Mouse (Mus musculus) heart, adult 8-10 months (tissue): ENCODE measurements around the gene Depdc1b. TPM values are rescaled to one million over a fixed set of nuclear protein-coding genes. Genes with fewer than 3 reads are reported as not detected.
A peak's percentile ranks its signal among the peaks of the same experiment; 100 is the strongest.

Experiments used
- DNase-seq: peaks from one replicate; pipeline ENCODE4 v3.0.0; 2022; ENCODE audit warnings: low spot score
- total RNA-seq, 4 experiments: library from RNA; stranded (reverse); gene quantifications; 2 replicates each; pipeline ENCODE4 v1.2.4; 2022

The Depdc1b gene
- total RNA-seq, 4 experiments from 2014 or later: 0.16 to 0.56 (median 0.43) TPM; not detected in 1

DNA sequence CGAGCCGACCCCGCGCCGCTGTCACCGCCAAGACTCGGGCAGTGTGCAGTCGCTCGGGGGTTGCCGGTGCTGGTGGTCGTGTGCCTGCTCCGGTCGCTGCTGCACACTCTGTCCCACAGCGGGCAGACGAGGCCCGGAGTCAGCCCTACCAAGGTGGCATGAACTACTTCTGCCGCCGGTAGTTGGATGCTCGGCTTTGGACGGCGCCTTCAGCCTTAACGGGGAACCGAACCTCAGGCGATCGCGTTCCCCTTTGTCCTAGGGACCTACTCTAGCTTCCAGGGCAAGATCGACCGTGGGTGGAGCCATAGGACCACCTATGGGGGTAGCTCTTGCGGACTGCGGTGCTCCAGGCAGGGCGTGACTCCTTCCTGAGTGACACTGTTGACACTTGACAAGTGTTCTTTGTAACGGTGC lies 363 bp downstream of the Depdc1b start:
- no peak for DNase-seq

DNA sequence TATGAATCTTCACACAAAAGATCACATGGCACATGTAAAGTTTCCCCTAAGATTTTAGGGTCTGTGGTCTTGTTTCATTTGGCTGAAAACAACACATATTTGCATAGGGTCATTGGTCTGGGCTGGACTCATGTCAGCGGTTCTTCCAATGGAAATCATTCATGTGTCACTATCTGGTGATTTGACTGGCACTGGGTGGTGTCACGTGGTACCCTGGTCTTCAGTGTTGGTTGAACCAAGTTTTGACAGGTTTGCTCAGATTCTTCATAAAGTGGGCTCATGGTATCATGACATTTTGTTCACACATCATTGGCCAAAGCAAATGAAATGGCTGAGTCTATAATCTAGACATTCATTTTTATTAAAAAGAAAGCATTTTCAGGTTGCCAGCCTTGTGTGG lies 1.3 kb downstream of the Depdc1b start:
- DNase-seq: no peak

DNA sequence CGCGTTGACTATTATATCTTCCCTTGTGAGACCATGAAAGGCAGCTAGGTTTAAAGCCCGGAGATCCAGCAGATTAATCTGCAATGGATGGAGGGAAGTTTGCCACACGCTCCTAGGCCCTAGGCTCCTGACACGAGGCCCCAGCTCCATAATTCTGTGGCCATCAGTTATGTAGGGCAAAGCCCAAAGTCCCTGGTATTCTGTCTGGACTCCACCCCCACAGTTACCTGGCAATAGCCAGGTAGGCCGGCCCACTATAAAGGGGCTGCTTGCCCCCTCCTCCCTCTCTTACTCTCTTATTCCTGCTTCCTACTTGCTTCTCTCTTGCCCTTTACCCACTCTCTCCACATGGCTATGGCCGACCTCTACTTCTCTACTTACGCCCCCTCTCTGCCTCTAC lies 2.9 kb downstream of the Depdc1b start:
- no peak for DNase-seq

DNA sequence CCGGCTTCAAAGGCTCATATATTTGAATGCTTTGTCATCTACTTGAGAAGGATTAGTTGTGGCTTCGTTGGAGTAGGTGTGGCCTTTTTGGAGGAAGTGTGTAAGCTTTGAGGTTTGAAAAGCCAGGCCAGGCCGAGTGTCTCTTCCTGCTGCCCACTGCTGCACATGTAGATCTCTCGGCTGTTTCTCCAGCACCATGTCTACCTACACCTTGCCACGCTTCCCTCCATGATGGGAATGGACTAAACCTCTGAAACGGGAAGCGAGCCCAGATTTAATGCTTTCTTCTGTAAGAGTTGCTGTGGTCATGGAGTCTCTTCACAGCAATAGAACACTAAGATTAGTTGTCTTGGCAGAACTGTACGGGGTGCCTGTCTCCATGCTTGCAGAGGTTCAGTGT lies 4.1 kb downstream of the Depdc1b start:
- no peak for DNase-seq

DNA sequence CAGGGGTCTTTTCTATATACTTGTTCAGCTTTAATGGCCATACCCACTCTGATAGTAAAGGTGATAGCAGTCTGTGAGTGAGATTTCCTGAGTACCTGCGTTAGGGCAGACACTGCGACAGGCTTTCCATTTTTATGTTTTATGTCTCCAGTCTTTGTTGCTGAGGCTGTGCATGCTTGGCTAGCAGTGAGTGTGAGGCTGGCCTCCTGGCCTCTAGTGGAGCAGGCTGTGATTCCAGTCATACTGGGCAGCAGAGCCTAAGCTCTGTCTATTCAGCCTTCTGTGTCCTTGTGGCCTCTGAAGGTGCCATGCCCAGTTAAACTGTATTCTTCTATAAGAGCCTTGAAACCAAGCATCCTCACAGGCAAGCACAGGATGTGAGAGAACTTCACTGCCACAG lies 6.3 kb downstream of the Depdc1b start:
- DNase-seq: no peak

DNA sequence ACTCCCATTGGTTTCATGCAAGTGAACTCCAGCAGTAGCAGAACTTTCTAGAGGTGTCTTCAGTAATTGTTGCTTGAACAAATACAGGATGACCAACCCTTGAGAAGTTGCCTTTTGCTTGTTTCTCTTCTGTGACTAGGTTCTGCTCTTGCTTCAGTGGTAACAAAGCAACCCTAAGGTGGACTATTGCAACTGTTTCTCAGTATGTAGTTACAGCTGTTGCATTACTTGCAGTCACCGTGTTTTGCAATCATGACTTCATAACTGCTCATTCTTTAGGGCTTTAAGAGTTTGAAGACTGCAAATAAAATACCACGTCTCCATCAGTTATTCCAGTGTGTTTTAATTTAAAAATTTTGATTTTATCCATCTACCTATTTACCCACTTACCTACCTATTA lies 7.2 kb downstream of the Depdc1b start:
- DNase-seq: no peak

DNA sequence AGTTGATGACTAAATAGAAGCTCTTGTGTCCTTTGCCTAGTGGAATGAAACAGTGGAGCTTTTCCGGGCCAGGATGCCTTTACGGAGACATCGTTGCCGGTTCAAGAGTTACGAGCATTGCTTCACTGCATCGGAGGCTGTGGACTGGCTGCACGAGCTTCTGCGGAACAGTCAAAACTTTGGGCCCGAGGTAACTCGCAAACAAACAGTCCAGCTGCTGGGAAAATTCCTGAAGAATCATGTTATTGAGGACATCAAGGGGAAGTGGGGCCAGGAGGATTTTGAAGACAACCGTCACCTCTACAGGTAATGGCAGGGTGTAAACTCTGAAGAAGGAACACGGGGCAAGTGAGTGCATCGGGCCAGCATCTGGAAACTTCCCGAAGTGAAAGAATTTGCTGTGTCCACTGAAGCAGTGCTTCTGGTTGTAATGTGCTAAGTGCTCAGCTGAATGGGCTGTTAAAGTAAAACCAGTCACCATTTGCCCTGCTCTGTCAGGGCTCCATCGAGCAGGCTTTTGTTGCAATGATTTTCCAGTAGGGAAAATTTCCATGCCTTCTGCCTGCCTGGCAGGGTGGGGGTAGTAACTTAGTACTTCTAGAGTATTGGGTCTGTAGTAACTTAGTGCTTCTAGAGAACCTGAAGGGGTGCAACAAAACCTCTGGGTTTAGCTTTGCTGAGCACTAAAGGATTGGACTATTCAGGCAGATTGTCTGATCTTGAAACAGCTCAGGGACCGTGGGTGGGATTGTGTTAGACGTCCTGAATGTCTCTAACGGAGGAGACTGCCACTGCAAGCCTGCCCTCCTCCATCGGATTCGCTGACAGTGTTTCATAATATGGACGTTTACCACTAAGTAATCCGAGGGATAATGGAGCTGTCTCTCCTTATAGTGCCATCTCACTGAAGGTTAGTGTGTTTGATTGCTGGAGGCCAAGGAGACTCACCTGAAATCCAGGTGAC lies 8.0 kb downstream of the Depdc1b start:
- DNase-seq: no peak

DNA sequence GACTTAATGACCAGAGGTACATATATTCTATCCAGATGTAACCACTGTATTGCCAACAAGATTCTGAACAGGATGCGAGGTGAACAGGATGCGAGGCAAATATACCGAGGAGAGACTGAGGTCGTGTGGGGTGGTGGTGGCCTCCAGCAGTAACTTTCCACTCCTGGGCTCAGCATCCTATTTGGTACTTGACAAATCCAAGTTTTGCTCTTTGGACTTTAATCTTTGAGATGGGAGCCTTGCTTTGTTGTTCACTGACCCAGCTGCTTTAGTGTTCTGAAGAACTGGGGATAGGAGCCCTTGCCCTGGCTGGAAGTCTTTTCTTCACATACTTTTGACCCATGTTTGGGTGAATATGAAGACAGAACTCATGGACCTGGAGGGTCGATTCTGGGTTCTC lies 9.7 kb downstream of the Depdc1b start:
- DNase-seq: no peak

DNA sequence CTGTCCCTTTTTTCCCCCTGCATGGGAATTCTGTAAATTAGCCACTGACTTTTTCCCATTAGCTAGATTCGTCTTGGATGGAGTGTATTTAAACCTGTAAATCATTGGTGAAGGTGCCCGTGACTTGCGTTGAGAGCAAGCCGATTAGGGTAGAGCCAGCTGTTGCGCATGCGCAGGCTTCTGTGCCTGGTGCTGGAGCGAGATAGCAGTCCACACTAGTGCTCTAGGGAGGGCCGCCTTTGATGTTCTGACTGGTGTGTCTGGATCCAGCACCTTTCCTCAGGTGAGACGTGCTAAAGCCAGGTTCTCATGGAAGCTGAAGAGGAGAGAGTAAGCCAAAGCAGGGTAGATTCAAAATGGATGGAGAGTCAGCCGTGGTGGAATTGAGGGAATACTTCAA lies 10.2 kb downstream of the Depdc1b start:
- DNase-seq: no peak

DNA sequence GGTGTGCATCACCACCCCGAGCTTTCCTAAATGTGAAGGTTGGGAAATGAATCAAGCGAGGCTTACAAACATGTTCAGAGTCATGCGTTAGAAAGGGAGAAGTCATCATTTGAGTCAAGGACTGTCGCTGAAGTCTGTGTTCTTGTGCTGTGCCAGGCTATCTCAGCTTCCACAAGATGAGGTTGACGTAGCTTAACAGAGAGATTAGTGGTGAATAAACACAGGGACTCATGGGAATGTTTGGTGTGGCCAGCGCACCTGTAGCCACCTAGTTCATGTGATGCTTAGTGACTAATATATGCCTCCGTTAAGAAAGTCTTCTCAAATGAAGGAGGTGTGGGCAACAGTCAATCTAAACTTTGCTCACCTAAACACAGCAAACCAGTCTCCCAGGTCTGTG lies 10.9 kb downstream of the Depdc1b start:
- DNase-seq: no peak

DNA sequence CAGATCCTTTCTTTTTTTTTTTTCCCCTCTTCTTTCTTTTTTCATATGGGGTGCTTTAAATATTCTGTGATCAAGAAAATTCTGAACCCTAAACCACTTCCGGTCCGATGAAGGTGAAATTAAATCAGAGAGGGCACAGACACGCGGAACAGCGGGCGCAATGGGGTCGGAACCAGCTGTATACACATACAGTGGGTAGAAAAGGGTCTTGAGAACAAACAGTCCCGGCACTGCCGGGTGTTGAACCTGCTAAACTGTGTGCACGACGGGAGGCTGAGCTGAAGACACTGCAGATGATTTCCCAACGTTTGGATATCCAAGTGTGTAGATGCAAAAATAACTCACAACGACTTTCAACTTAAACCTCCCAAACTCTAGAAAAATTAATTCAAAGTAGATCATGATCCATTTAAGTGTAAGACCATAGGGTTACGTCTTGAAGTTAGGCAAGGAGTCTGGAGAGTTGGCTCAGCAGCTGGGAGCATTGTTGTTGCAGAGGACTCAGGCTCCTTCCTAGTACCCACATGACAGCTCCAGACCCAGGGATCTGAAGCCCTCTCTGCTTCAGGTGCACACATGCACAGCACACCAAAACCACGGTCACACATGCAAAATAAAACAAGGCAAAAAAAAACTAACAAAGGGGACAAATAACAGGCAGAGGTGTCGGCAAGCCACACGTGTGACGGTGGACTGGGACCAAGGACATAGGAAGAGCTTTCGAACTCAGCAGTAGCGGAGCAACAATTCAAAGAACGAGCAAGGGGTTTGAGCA lies 12.5 kb downstream of the Depdc1b start:
- DNase-seq: no peak

DNA sequence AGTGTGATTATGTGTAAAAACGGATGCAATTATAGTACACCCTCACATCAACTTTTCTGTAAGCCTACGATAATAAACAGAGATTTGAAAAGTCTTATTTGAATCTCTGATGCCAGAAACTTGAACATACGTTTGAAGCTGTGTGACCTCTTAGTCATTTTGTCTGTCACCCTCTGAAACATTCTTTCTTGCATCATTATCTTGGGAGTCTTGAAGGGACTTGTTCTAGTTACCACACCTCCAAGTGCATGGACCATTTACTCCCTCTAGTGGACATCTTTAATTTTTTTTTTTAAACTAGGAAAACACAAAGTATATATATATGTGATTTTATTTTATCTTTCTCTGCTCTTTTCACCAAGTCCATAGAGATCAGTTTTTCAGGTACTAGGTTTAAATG lies 13.6 kb downstream of the Depdc1b start:
- DNase-seq: peak; percentile 11

DNA sequence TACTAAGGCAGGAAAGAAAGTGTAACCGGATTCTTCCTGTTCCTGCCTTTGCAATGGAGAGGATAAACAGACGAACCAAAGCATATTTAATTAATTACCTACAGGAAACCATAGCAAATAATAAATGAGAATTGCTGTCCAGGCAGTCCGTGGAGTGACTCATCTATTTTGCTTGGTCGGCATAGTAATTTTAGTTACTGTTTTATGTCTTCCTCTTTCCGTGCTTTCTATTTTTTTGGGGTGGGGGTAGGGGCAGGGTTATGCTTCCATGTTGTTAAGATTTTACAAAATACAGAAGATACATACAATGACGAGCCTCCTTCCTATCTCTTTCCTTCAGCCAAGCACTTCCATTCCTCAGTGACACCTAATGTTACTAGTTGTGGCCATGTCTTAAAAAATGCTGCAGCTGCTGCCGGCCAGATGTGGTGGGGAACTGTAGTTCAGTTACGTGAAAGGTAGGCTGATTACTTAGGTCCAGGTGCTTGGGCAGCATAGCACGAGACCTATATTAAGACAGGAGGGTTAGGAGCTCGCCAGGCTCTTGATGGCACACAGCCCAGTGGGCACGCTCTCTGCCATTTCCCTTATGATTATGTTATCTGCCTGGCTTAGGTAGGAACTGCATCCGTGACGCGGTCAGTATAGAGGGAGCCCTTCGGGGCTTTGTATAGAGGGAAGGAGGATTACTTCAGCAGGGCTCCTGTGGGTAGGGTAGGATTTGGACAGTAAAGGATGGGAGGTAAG lies 19.3 kb downstream of the Depdc1b start:
- no peak for DNase-seq

DNA sequence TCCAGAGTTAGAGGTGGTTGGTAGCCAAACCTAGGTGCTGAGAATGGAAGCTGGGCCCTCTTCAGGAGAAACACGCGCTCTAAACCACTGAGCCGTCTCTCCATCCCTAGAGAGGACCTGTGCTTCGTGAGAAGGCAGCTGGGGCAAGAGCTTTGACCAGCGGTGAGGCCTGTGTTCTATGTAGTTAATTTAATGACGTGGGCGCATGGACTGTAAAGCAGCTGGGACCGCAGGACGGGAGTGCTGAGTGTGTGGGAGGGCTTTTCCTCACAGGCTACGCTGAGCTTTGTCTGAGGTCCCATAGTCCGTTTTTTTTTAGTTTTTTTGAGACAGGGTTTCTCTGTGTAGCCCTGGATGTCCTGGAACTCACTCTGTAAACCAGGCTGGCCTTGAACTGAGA lies 20.1 kb downstream of the Depdc1b start:
- no peak for DNase-seq

DNA sequence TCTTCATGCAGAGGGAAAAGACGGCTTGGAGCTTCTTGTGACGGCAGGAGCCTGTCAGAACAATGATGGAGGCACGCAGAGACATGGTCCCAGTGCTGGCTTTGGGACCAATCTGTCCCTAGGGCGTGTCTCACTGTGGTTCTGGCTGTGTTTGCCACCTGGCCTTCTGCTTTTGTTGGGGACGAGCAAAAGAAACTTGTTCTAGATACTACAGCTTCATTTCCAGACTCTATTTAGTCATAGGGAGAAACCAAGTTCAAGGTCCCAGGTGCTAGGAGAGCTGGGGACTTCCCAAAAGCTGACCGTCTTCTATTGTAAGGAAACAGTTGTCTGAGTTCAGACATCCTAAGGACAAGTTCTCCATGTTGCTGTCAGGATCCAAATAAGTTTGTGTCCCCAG lies 21.2 kb downstream of the Depdc1b start:
- DNase-seq: no peak

DNA sequence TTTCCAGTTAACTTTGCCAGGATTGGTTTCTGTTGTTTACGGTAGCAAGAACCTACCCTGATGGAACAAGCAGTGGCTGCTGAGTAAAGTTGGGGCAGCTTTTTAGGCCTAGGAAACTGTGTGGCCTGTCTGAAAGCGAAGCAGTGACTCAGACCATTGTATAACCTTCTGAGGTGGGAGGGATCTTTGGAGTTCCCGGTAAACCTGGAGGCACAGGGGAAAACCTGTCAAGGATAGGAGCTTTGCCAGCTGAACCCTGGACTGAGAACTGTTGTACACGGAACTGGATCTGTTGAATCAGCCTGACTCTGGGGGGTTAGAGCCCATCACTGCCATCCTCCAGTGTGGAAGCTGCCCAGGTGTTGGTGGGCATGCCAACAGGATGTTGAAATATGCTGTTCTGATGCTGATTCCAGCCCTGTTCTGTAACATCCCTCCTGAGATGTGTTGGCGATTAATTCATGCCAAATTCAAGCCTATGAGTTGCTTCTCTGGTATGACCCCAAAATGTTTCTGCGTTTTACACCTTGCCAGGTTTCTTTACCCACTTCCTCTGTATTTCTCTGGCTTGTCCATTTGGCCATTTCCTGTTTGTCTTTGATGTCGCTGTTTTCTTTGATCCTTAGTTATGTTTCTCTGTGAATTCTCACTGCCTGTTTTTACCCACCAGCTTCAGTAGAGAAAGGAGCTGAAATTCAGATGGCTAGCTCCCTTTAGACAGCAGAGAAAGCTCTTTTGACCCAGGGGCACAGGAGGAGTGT lies 22.1 kb downstream of the Depdc1b start:
- no peak for DNase-seq

DNA sequence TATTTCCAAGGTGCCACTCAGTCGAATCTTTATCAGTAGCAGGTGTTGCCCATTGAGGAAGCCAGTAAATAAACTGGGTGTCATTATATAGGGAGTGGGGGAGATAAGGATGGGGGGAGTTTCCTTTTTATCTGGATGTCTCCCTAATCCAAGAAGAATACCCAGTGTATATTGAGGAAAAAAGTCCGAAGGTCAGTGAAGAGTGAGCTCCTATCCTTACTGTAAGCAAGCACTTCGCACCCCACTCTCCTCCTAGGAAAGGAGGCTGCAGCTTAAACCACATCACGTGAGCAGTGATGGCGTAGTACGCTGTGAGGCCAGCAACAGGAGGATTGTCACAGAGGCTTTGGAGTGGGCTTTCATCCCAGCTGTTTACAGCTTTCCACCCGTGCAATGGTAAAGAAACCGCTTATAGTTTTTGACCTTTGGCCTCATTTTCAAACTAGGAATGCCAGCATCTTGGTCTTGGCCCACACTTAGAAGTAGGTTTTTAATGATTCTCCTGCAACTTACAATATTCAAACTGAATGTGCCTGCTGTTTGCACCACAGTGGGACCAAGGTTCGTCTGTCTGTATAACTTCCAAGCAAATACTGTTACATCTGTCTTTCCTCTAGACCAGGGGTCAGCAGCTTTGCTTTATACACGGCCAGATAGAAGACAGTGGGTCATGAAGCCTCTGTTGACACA lies 23.9 kb downstream of the Depdc1b start:
- no peak for DNase-seq

DNA sequence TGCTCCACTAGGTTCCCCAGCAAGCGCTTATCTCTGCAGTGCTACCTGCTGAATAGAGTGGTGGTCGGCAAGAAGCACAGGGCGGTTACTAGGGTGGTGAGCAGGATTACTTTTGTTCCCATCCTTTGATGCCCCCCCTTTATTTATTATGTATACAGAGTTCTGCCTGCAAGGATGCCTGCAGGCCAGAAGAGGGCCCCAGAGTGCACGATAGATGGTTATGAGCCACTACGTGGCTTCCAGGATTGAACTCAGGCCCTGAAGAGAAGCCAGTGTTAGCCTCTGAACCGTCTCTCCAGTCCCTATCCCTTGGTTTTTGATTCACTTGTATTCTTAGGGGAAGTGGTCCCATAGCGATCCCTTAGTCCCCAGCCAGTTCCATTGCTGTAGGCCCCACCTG lies 25.5 kb downstream of the Depdc1b start:
- no peak for DNase-seq

DNA sequence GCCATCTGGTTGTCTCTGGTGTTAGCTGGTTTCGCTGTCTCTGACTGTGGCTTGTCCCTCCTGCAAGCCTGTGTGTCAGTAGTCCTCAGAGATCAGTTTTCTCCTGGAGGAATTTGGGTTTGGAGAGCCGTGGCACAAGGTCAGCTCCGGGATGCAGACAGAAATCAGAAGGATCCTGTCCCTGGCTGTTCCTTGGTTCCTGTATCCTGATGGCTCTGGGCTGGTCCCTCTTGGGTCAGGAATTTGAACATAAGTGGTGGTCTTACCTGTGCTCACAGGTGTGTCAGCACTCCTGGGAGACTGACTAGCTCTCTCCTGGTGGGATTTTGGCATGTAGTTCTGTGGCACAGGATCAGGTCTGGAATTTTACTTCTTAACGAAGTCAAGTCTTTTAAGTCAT lies 29.6 kb downstream of the Depdc1b start:
- no peak for DNase-seq

DNA sequence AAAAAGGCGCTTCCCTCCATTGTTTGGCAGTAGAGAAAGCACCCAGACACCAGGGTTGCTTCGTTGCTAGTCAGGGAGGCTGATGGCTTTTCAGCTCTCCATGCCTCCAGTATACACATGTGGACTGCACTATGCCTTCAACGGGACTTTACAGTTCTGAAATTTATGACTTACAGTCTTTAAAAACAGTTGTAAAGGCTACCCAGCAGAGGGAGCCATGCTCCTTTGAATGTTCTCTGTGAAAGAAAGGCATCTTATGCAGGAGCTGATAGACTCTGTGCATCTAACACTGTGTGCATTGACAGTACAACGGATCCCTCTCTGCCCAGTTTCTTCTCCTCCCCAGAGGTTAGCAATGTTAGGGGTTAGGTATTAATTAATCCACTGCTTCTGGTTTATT lies 30.9 kb downstream of the Depdc1b start:
- DNase-seq: peak; percentile 9

DNA sequence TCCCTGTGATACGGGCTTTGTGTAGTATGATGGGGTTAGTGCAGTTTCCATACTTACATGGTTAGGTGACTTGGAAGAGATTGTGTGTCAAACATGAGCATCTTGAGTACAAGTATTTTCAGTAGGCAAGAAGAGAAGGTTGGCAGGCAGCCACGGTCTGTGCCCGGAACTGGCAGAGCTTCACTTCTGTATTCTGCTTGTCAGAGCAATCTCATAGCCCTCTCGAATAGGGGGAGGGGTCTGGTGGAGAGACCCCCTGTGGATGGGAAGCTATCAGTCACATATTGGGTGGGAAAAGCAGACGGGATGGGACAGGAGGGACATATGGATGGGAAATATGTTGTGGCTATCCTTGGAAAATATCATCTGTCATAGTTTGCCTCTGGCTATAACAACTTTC lies 33.5 kb downstream of the Depdc1b start:
- no peak for DNase-seq
